7 mouse cellular contexts compared by ENCODE assay signal in the genomic region with DNA sequence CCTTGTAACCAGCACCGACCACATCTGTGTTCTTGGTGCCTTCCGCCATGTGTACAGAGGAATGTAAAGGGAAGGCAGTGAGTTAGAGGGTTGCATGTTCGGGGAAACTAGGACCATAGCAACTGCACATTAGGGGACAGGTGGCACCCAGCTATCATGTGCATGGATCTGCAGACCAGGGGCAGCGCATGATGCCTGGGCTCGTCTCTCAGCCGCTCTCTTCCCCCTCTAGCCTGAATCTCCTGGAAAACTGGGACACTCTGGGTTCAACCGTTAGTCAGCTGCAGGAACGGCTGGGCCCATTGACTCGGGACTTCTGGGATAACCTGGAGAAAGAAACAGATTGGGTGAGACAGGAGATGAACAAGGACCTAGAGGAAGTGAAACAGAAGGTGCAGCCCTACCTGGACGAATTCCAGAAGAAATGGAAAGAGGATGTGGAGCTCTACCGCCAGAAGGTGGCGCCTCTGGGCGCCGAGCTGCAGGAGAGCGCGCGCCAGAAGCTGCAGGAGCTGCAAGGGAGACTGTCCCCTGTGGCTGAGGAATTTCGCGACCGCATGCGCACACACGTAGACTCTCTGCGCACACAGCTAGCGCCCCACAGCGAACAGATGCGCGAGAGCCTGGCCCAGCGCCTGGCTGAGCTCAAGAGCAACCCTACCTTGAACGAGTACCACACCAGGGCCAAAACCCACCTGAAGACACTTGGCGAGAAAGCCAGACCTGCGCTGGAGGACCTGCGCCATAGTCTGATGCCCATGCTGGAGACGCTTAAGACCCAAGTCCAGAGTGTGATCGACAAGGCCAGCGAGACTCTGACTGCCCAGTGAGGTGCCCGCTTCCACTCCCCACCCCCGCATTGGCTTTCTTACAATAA. TPM values are rescaled to one million over a fixed set of nuclear protein-coding genes. Genes with fewer than 3 reads are reported as not detected.
DNase-seq lines count a peak whose midpoint lies in the region; ATAC-seq and TF ChIP-seq lines count a peak whose summit lies in the region.

No protein-coding gene starts in this region.

- peak overlapping the region; percentile 72 for H3K4me2 ChIP-seq in limb, embryonic 11.5 days (ENCODE audit: low read depth, severe bottlenecking)
- H3K4me2 ChIP-seq in midbrain, embryonic 14.5 days (ENCODE audit: low read length), result peak overlapping the region; percentile 61

- H3K79me2 ChIP-seq in heart, adult 2 months (replicated peaks; ENCODE audit: control insufficient read depth, insufficient read depth, low read length), result no peaks in the 10 kb centered on the region

- WGBS in embryonic facial prominence, embryonic 10.5 days, result 16% methylated on average over 37 of the region's 37 CpGs
- WGBS in heart, adult 2 months, result 15% methylated on average over 37 of the region's 37 CpGs
- WGBS in kidney, adult 2 months, result 15% methylated on average over 37 of the region's 37 CpGs
- WGBS in limb, embryonic 11.5 days, result 15% methylated on average over 37 of the region's 37 CpGs
- WGBS in midbrain, embryonic 14.5 days, result 15% methylated on average over 37 of the region's 37 CpGs

- H3K9me3 ChIP-seq in embryonic facial prominence, embryonic 10.5 days, result no peaks in the 10 kb centered on the region
- no peaks in the 10 kb centered on the region for H3K9me3 ChIP-seq in limb, embryonic 11.5 days (ENCODE audit: control insufficient read depth, low read length)
- no peaks in the 10 kb centered on the region for H3K9me3 ChIP-seq in midbrain, embryonic 14.5 days (ENCODE audit: control insufficient read depth, low read length)

- TF ChIP-seq EP300 in heart, adult 2 months (IDR thresholded peaks at IDR 0.05; ENCODE audit: insufficient read depth, low read depth, low read length), result no peak

- H3K9ac ChIP-seq in heart, adult 2 months (ENCODE audit: low read depth, low read length), result peak overlapping the region; percentile 10
- peak overlapping the region; percentile 70 for H3K9ac ChIP-seq in limb, embryonic 11.5 days (ENCODE audit: low read length)
- peak overlapping the region; percentile 51 for H3K9ac ChIP-seq in midbrain, embryonic 14.5 days (replicated peaks; ENCODE audit: low read length)

- no peaks in the 10 kb centered on the region for H3K36me3 ChIP-seq in embryonic facial prominence, embryonic 10.5 days (replicated peaks)
- no peaks in the 10 kb centered on the region for H3K36me3 ChIP-seq in heart, adult 2 months (ENCODE audit: control insufficient read depth, insufficient read depth, low read length)
- H3K36me3 ChIP-seq in kidney, adult 2 months (ENCODE audit: control insufficient read depth, insufficient read depth, low read length), result no peaks in the 10 kb centered on the region
- no peaks in the 10 kb centered on the region for H3K36me3 ChIP-seq in limb, embryonic 11.5 days (ENCODE audit: control insufficient read depth, insufficient read depth, low read length)
- H3K36me3 ChIP-seq in midbrain, embryonic 14.5 days (ENCODE audit: control insufficient read depth, insufficient read depth, low read length), result no peaks in the 10 kb centered on the region

- no peak for TF ChIP-seq POLR2A in heart, adult 2 months (IDR thresholded peaks at IDR 0.05; ENCODE audit: insufficient read depth, low read depth, low read length)
- no peak for TF ChIP-seq POLR2A in kidney, adult 2 months (IDR thresholded peaks at IDR 0.05; ENCODE audit: low read depth, low read length)

- H3K4me1 ChIP-seq in embryonic facial prominence, embryonic 10.5 days, result peaks cover 16% of the 10 kb centered on the region
- H3K4me1 ChIP-seq in heart, adult 2 months (ENCODE audit: control insufficient read depth, insufficient read depth, low read length), result no peaks in the 10 kb centered on the region
- H3K4me1 ChIP-seq in kidney, adult 2 months (ENCODE audit: control insufficient read depth, insufficient read depth, low read length), result no peaks in the 10 kb centered on the region
- H3K4me1 ChIP-seq in limb, embryonic 11.5 days (ENCODE audit: control insufficient read depth, insufficient read depth, low read length), result peaks cover 2% of the 10 kb centered on the region; the same call in 1 of the 2 replicates
- H3K4me1 ChIP-seq in midbrain, embryonic 14.5 days (ENCODE audit: control insufficient read depth, insufficient read depth, low read length), result 0 out of 2 replicates have a peak, but pooled peaks cover 5% of the 10 kb centered on the region

- H3K27me3 ChIP-seq in embryonic facial prominence, embryonic 10.5 days (replicated peaks; ENCODE audit: low read depth, poor library complexity, severe bottlenecking), result peaks cover 52% of the 10 kb centered on the region
- H3K27me3 ChIP-seq in heart, adult 2 months (ENCODE audit: control insufficient read depth, insufficient read depth, low read length), result no peaks in the 10 kb centered on the region
- H3K27me3 ChIP-seq in kidney, adult 2 months (replicated peaks; ENCODE audit: control insufficient read depth, insufficient read depth, low read length), result no peaks in the 10 kb centered on the region
- no peaks in the 10 kb centered on the region for H3K27me3 ChIP-seq in limb, embryonic 11.5 days (ENCODE audit: control insufficient read depth, insufficient read depth, low read length)
- no peaks in the 10 kb centered on the region for H3K27me3 ChIP-seq in midbrain, embryonic 14.5 days (ENCODE audit: control insufficient read depth, insufficient read depth, low read length)

- DNase-seq in adrenal gland, postnatal 14 days, result peak; percentile 91
- peak; percentile 90 for DNase-seq in embryonic facial prominence, embryonic 10.5 days (ENCODE audit: low spot score)
- DNase-seq in heart, adult 2 months, result peak; percentile 80 to 83
- DNase-seq in kidney, adult 2 months, result peak; percentile 93
- peak; percentile 91 for DNase-seq in limb, embryonic 11.5 days (ENCODE audit: low spot score)
- peak; percentile 95 for DNase-seq in midbrain, embryonic 14.5 days
- DNase-seq in spleen, postnatal 14 days (ENCODE audit: low spot score in 2 of 2), result peak; percentile 14 to 26

- intact Hi-C loops in heart, adult 2 months (cut with DNase I), result loop anchor here (2.0 kb wide), 1 partner anchor 17 kb away; no protein-coding TSS in a partner anchor

- peak overlapping the region; percentile 63 for H3K4me3 ChIP-seq in embryonic facial prominence, embryonic 10.5 days
- H3K4me3 ChIP-seq in heart, adult 2 months, result peak overlapping the region; percentile 50
- peak overlapping the region; percentile 30 for H3K4me3 ChIP-seq in kidney, adult 2 months (ENCODE audit: insufficient read depth, low read depth, low read length)
- H3K4me3 ChIP-seq in limb, embryonic 11.5 days (ENCODE audit: low read depth, low read length), result peak overlapping the region; percentile 47
- H3K4me3 ChIP-seq in midbrain, embryonic 14.5 days (replicated peaks; ENCODE audit: low read depth, low read length), result peak overlapping the region; percentile 42

- ATAC-seq in limb, embryonic 11.5 days (ENCODE audit: insufficient number of reproducible peaks, low FRiP score, low TSS enrichment, low read depth), result peak; percentile 87
- peak; percentile 89 for ATAC-seq in midbrain, embryonic 14.5 days (ENCODE audit: low FRiP score, low TSS enrichment)

- peak overlapping the region; percentile 84 for H3K27ac ChIP-seq in embryonic facial prominence, embryonic 10.5 days (replicated peaks)
- no peak overlapping the region for H3K27ac ChIP-seq in heart, adult 2 months
- H3K27ac ChIP-seq in kidney, adult 2 months (ENCODE audit: insufficient read depth, low read depth, low read length), result no peak overlapping the region
- H3K27ac ChIP-seq in limb, embryonic 11.5 days (replicated peaks; ENCODE audit: low read depth, low read length), result no peak overlapping the region
- H3K27ac ChIP-seq in midbrain, embryonic 14.5 days (replicated peaks; ENCODE audit: low read depth, low read length), result peak overlapping the region; percentile 60

- TF ChIP-seq CTCF in heart, adult 2 months (IDR thresholded peaks at IDR 0.05), result peak; percentile 88
- peak; percentile 78 for TF ChIP-seq CTCF in kidney, adult 2 months (conservative IDR thresholded peaks at IDR 0.05; ENCODE audit: insufficient read depth, insufficient read length, low read depth, low read length)

RNA-seq across cellular contexts. Expression of a gene that starts 1.4 kb away (rescaled TPM):
- total RNA-seq in adrenal gland, postnatal 14 days (2021), result 163 and 2,505 TPM in 2 replicates
- 1.4 TPM in 2 replicates for polyA plus RNA-seq in embryonic facial prominence, embryonic 10.5 days (2016; fragmentation: Nextera tagmentation; extraction: Ambion mirVana)
- not detected for total RNA-seq in heart, adult 2 months (2021)
- 0.51 and 2.3 TPM in 2 replicates for polyA plus RNA-seq in heart, adult 2 months (2012; rRNA removed)
- polyA plus RNA-seq in kidney, adult 2 months (2012; rRNA removed), result 1.0 and 1.2 TPM in 2 replicates
- polyA plus RNA-seq in limb, embryonic 11.5 days (2014; fragmentation: Nextera tagmentation; extraction: Ambion mirVana), result 1.5 and 2.9 TPM in 2 replicates
- polyA plus RNA-seq in midbrain, embryonic 14.5 days (2014; fragmentation: Nextera tagmentation; extraction: Ambion mirVana), result 4.2 and 5.4 TPM in 2 replicates

RNA-seq across cellular contexts. Expression of a gene that starts 5.6 kb away (rescaled TPM):
- total RNA-seq in adrenal gland, postnatal 14 days (2021), result 9.9 and 222 TPM in 2 replicates
- not detected in 2 replicates for polyA plus RNA-seq in embryonic facial prominence, embryonic 10.5 days (2016; fragmentation: Nextera tagmentation; extraction: Ambion mirVana)
- total RNA-seq in heart, adult 2 months (2021), result not detected
- polyA plus RNA-seq in heart, adult 2 months (2012; rRNA removed), result 1.4 and 3.3 TPM in 2 replicates
- polyA plus RNA-seq in kidney, adult 2 months (2012; rRNA removed), result 39.2 and 43.8 TPM in 2 replicates
- polyA plus RNA-seq in limb, embryonic 11.5 days (2014; fragmentation: Nextera tagmentation; extraction: Ambion mirVana), result not detected in 2 replicates
- polyA plus RNA-seq in midbrain, embryonic 14.5 days (2014; fragmentation: Nextera tagmentation; extraction: Ambion mirVana), result not detected in 2 replicates

RNA-seq across cellular contexts. Expression of a gene that starts 10.7 kb away (rescaled TPM):
- 0.86 and 4.1 TPM in 2 replicates for total RNA-seq in adrenal gland, postnatal 14 days (2021)
- polyA plus RNA-seq in embryonic facial prominence, embryonic 10.5 days (2016; fragmentation: Nextera tagmentation; extraction: Ambion mirVana), result not detected in 2 replicates
- not detected for total RNA-seq in heart, adult 2 months (2021)
- 0.09 and 0.10 TPM in 2 replicates for polyA plus RNA-seq in heart, adult 2 months (2012; rRNA removed)
- polyA plus RNA-seq in kidney, adult 2 months (2012; rRNA removed), result 5.7 and 6.9 TPM in 2 replicates
- polyA plus RNA-seq in limb, embryonic 11.5 days (2014; fragmentation: Nextera tagmentation; extraction: Ambion mirVana), result not detected in 2 replicates
- polyA plus RNA-seq in midbrain, embryonic 14.5 days (2014; fragmentation: Nextera tagmentation; extraction: Ambion mirVana), result not detected in 2 replicates

RNA-seq across cellular contexts. Expression of a gene that starts 38.6 kb away (rescaled TPM):
- total RNA-seq in adrenal gland, postnatal 14 days (2021), result 4.7 and 74.9 TPM in 2 replicates
- not detected in 2 replicates for polyA plus RNA-seq in embryonic facial prominence, embryonic 10.5 days (2016; fragmentation: Nextera tagmentation; extraction: Ambion mirVana)
- total RNA-seq in heart, adult 2 months (2021), result not detected
- 0.47 TPM in 1 of 2 replicates, not detected in the other for polyA plus RNA-seq in heart, adult 2 months (2012; rRNA removed)
- 0.16 TPM in 1 of 2 replicates, not detected in the other for polyA plus RNA-seq in kidney, adult 2 months (2012; rRNA removed)
- 0.08 TPM in 1 of 2 replicates, not detected in the other for polyA plus RNA-seq in limb, embryonic 11.5 days (2014; fragmentation: Nextera tagmentation; extraction: Ambion mirVana)
- polyA plus RNA-seq in midbrain, embryonic 14.5 days (2014; fragmentation: Nextera tagmentation; extraction: Ambion mirVana), result not detected in 2 replicates

RNA-seq across cellular contexts. Expression of a gene that starts 43.1 kb away (rescaled TPM):
- total RNA-seq in adrenal gland, postnatal 14 days (2021), result 44.3 and 52.0 TPM in 2 replicates
- polyA plus RNA-seq in embryonic facial prominence, embryonic 10.5 days (2016; fragmentation: Nextera tagmentation; extraction: Ambion mirVana), result 70.8 and 71.1 TPM in 2 replicates
- total RNA-seq in heart, adult 2 months (2021), result 10 to 100 TPM; 19.8 to 21.4 TPM
- 12.0 and 15.1 TPM in 2 replicates for polyA plus RNA-seq in heart, adult 2 months (2012; rRNA removed)
- 16.6 and 19.3 TPM in 2 replicates for polyA plus RNA-seq in kidney, adult 2 months (2012; rRNA removed)
- 60.4 and 64.2 TPM in 2 replicates for polyA plus RNA-seq in limb, embryonic 11.5 days (2014; fragmentation: Nextera tagmentation; extraction: Ambion mirVana)
- 55.3 and 60.3 TPM in 2 replicates for polyA plus RNA-seq in midbrain, embryonic 14.5 days (2014; fragmentation: Nextera tagmentation; extraction: Ambion mirVana)

Comparison
In these comparisons a context has a peak if more than half of its experiments do, and no peak if none do; other contexts are left out.
1. DNase-seq: peak in every context shown above with its lines; median percentile 95 in midbrain, embryonic 14.5 days; 93 in kidney, adult 2 months; 91 in adrenal gland, postnatal 14 days; 91 in limb, embryonic 11.5 days; 90 in embryonic facial prominence, embryonic 10.5 days; 82 in heart, adult 2 months; 20 in spleen, postnatal 14 days.
2. H3K27ac ChIP-seq: peak in embryonic facial prominence, embryonic 10.5 days (single experiment) and midbrain, embryonic 14.5 days (single experiment); none in heart, adult 2 months (single experiment), kidney, adult 2 months (single experiment) and limb, embryonic 11.5 days (single experiment).
3. H3K9ac ChIP-seq: peak in every context shown above with its lines; median percentile 70 in limb, embryonic 11.5 days; 51 in midbrain, embryonic 14.5 days; 10 in heart, adult 2 months.
4. Peak in every context shown above with its lines, with median percentiles within 50 percentile points of each other: H3K4me3 ChIP-seq.